Mouse (Mus musculus) liver, embryonic 16.5 days (tissue): ENCODE data around the gene Tanc1. TPM values are rescaled to one million over a fixed set of nuclear protein-coding genes. Genes with fewer than 3 reads are reported as not detected.

ENCODE experiments used
- ATAC-seq: fragments of 200-750 bp; cut with Nextera tagmentation; 2 replicates; pipeline ENCODE4 v1.8.0; 2017; ENCODE audit warnings: low read depth, mild to moderate bottlenecking, moderate number of reproducible peaks, moderate library complexity
- H3K27ac ChIP-seq: fragments of 300-500 bp; sonication (generic); 2 replicates; pipeline ENCODE4 v1.5.1; 2014; ENCODE audit warnings: mild to moderate bottlenecking, low read length
- H3K27me3 ChIP-seq: fragments of 300-500 bp; sonication (generic); 2 replicates; pipeline ENCODE4 v1.6.1; 2014; ENCODE audit warnings: low read depth, low read length, mixed read lengths; ENCODE audit not compliant: control insufficient read depth, insufficient read depth
- H3K36me3 ChIP-seq: fragments of 300-500 bp; sonication (generic); 2 replicates; pipeline ENCODE4 v1.6.1; 2014; ENCODE audit warnings: mild to moderate bottlenecking; ENCODE audit not compliant: control insufficient read depth, insufficient read depth
- H3K4me1 ChIP-seq: fragments of 300-500 bp; sonication (generic); 2 replicates; pipeline ENCODE4 v1.6.1; 2014; ENCODE audit warnings: low read depth, low read length, mixed read lengths; ENCODE audit not compliant: control insufficient read depth
- H3K4me2 ChIP-seq: fragments of 300-500 bp; sonication (generic); 2 replicates; pipeline ENCODE4 v1.6.1; 2014; ENCODE audit warnings: low read depth, low read length, mixed read lengths
- H3K4me3 ChIP-seq: fragments of 300-500 bp; sonication (generic); 2 replicates; pipeline ENCODE4 v1.5.1; 2014; ENCODE audit warnings: low read depth, mild to moderate bottlenecking, low read length
- H3K9ac ChIP-seq: fragments of 300-500 bp; sonication (generic); 2 replicates; pipeline ENCODE4 v1.6.1; 2014; ENCODE audit warnings: low read depth, low read length
- H3K9me3 ChIP-seq: fragments of 300-500 bp; sonication (generic); replicated peaks from 2 replicates; pipeline ENCODE4 v1.6.1; 2016; ENCODE audit warnings: low read length; ENCODE audit not compliant: control insufficient read depth
- WGBS: fragments of 180-500 bp; shearing (Covaris S2); extraction: QIAGEN DNeasy Blood & Tissue Kit; methylation state at CpG from one replicate; pipeline ENCODE4 v1.1.7; 2014; ENCODE audit not compliant: insufficient replicate concordance; 5-methylcytosine and 5-hydroxymethylcytosine counted together
- polyA plus RNA-seq: library from polyadenylated mRNA; unstranded; fragments of >200 nt; fragmentation: Nextera tagmentation; extraction: Ambion mirVana; gene quantifications from 2 replicates; pipeline ENCODE4 v1.2.1, GENCODE M21; 2015

The Tanc1 gene
- polyA plus RNA-seq, 1 experiment from 2014 or later, result 3.9 TPM

- peak; percentile 54 for ATAC-seq
- no peaks in the 10 kb centered on the region for H3K27me3 ChIP-seq
- H3K27ac ChIP-seq, result peak overlapping the region; percentile 45; the same call in 1 of the 2 replicates
- H3K4me1 ChIP-seq, result peaks cover 3% of the 10 kb centered on the region; the same call in 1 of the 2 replicates
- no peak overlapping the region for H3K4me3 ChIP-seq
- no peak overlapping the region for H3K4me2 ChIP-seq
- 9% methylated on average over 16 of the region's 16 CpGs for whole genome bisulfite sequencing
- no peak overlapping the region for H3K9ac ChIP-seq
- H3K36me3 ChIP-seq, result no peaks in the 10 kb centered on the region
- H3K9me3 ChIP-seq, result no peaks in the 10 kb centered on the region
These were observed 86.1 kb downstream of the Tanc1 start for GRCm38 (mm10) chr2:59697722-59698634.

GRCm38 (mm10) chr2:59698635-59699300 lies 86.9 kb downstream of the Tanc1 start:
- no peak overlapping the region for H3K4me3 ChIP-seq
- WGBS, result 53% methylated on average over 7 of the region's 7 CpGs
- no peak overlapping the region for H3K9ac ChIP-seq
- no peaks in the 10 kb centered on the region for H3K36me3 ChIP-seq
- H3K27me3 ChIP-seq, result no peaks in the 10 kb centered on the region
- H3K27ac ChIP-seq, result no peak overlapping the region
- no peak for ATAC-seq
- no peak overlapping the region for H3K4me2 ChIP-seq
- no peaks in the 10 kb centered on the region for H3K9me3 ChIP-seq
- peaks cover 3% of the 10 kb centered on the region; the same call in 1 of the 2 replicates for H3K4me1 ChIP-seq

- Histone ChIP-seq H3K4me2 (no peak overlapping the region), H3K36me3 (no peaks in the 10 kb centered on the region), H3K4me1 (peaks cover 3% of the 10 kb centered on the region; the same call in 1 of the 2 replicates), H3K9me3 (no peaks in the 10 kb centered on the region), H3K27me3 (no peaks in the 10 kb centered on the region), H3K9ac (no peak overlapping the region), H3K4me3 (no peak overlapping the region), H3K27ac (no peak overlapping the region)
- no peak for ATAC-seq
- 73% methylated on average over 9 of the region's 9 CpGs for WGBS
These were observed 88.1 kb downstream of the Tanc1 start for GRCm38 (mm10) chr2:59699893-59700292.

- Histone ChIP-seq H3K4me2 (no peak overlapping the region), H3K4me3 (no peak overlapping the region), H3K27me3 (no peaks in the 10 kb centered on the region), H3K9me3 (no peaks in the 10 kb centered on the region), H3K36me3 (no peaks in the 10 kb centered on the region), H3K27ac (no peak overlapping the region), H3K4me1 (no peaks in the 10 kb centered on the region), H3K9ac (no peak overlapping the region)
- 67% methylated on average over 12 of the region's 12 CpGs for WGBS
- no peak for ATAC-seq
These were observed 93.4 kb downstream of the Tanc1 start for GRCm38 (mm10) chr2:59705221-59705620.

GRCm38 (mm10) chr2:59706806-59707205 lies 95.0 kb downstream of the Tanc1 start:
- Histone ChIP-seq H3K36me3 (no peaks in the 10 kb centered on the region), H3K4me3 (no peak overlapping the region), H3K9ac (no peak overlapping the region), H3K4me1 (no peaks in the 10 kb centered on the region), H3K27ac (no peak overlapping the region), H3K27me3 (no peaks in the 10 kb centered on the region), H3K4me2 (no peak overlapping the region), H3K9me3 (no peaks in the 10 kb centered on the region)
- ATAC-seq, result no peak
- whole genome bisulfite sequencing, result 53% methylated on average over 12 of the region's 12 CpGs

- Histone ChIP-seq H3K9ac (no peak overlapping the region), H3K27me3 (no peaks in the 10 kb centered on the region), H3K9me3 (no peaks in the 10 kb centered on the region), H3K36me3 (no peaks in the 10 kb centered on the region), H3K4me1 (no peaks in the 10 kb centered on the region), H3K4me3 (no peak overlapping the region), H3K27ac (no peak overlapping the region), H3K4me2 (no peak overlapping the region)
- ATAC-seq, result no peak
- 50% methylated on average over 13 of the region's 13 CpGs for WGBS
These were observed 96.3 kb downstream of the Tanc1 start for GRCm38 (mm10) chr2:59707922-59708706.

- Histone ChIP-seq H3K4me1 (no peaks in the 10 kb centered on the region), H3K9ac (no peak overlapping the region), H3K36me3 (no peaks in the 10 kb centered on the region), H3K27me3 (no peaks in the 10 kb centered on the region), H3K4me3 (no peak overlapping the region), H3K27ac (no peak overlapping the region), H3K9me3 (no peaks in the 10 kb centered on the region), H3K4me2 (no peak overlapping the region)
- no peak for ATAC-seq
- WGBS, result 53% methylated on average over 6 of the region's 6 CpGs
These were observed 98.9 kb downstream of the Tanc1 start for GRCm38 (mm10) chr2:59710771-59711170.

- WGBS, result 65% methylated on average over 8 of the region's 8 CpGs
- Histone ChIP-seq H3K9me3 (no peaks in the 10 kb centered on the region), H3K36me3 (no peaks in the 10 kb centered on the region), H3K9ac (no peak overlapping the region), H3K27me3 (no peaks in the 10 kb centered on the region), H3K4me3 (no peak overlapping the region), H3K4me1 (no peaks in the 10 kb centered on the region), H3K27ac (no peak overlapping the region), H3K4me2 (no peak overlapping the region)
- ATAC-seq, result no peak
These were observed 100.2 kb downstream of the Tanc1 start for GRCm38 (mm10) chr2:59711992-59712391.
